Mouse (Mus musculus) left cerebral cortex, adult 18-20 months (tissue): ENCODE results near the gene 9530003J23Rik. TPM values are rescaled to one million over a fixed set of nuclear protein-coding genes. Genes with fewer than 3 reads are reported as not detected.
"Not testable (repeated sequence)": the region's sequence is repeated elsewhere in the genome, so short reads cannot be mapped to it uniquely, and the experiment has no call there.

ENCODE experiments used
- DNase-seq, 2 experiments: peaks; one replicate each; pipeline ENCODE4 v3.0.0; 2021 to 2022; ENCODE audit warnings: low spot score in 2 of 2, mixed read lengths in 1 of 2
- long read RNA-seq, 2 experiments: library from polyadenylated mRNA; stranded (forward); transcript quantifications; one replicate each; pipeline ENCODE4 v2.0.0; 2021
- total RNA-seq, 2 experiments: library from RNA; stranded (reverse); gene quantifications; 2 replicates each; pipeline ENCODE4 v1.2.3; 2021

The 9530003J23Rik gene
- total RNA-seq: not detected
- long read RNA-seq, experiment 1: 0 reads
- long read RNA-seq, experiment 2: 0 reads

DNA sequence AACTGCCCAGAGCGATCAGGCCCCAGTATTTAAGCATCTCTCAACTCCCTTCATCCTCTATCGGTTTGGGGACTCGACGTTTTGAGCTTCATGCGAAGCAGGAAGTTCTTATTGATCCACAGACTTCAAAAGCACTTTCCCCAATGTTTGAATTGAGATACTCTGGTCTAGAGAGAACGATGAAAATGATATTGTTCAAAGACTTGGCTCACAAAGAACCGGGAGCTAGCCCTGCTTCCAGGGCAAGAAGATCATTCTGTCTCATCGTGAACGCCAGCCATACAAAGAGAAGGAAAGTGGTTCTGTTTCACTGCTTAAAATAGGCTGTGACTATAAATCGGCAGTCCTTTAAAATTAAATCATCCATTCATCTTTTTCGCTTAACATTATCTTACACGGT, at the start of gene 9530003J23Rik:
Gene 9530003J23Rik (minus strand): TSS at position 101 of the 400 bp plus-strand sequence.
- no peak for DNase-seq

GRCm38 (mm10) chr10:117287226-117287850, 48.8 kb upstream of the 9530003J23Rik start:
- DNase-seq: no peak

DNA sequence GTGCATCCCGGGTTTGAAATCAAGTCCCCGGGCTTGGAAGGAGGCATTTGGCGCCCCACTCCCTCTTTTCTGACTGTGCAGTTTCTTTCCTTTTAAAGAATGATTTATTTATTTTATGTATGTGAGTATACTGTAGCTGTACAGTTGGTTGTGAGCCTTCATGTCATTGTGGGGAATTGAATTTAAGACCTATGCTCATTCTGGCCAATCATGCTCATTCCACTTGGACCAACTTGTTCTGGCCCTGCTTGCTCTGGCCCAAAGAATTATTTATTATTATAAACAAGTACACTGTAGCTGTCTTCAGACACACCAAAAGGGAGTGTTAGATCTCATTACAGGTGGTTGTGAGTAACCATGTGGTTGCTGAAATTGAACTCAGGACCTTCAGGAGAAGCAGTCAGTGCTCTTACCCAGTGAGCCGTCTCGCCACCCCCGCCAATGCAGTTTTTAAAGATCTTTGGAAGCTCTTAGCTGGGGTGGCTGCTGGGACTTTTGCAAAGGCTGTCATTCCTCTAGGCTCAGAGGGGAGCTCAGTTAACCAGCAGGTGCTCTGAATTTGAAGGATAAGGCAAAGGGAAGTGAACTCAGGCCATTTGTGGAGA, 48.0 kb upstream of the 9530003J23Rik start:
- no peak for DNase-seq

- DNase-seq: not testable (repeated sequence)
Observed at GRCm38 (mm10) chr10:117285584-117285983, 47.1 kb upstream of the 9530003J23Rik start.

DNA sequence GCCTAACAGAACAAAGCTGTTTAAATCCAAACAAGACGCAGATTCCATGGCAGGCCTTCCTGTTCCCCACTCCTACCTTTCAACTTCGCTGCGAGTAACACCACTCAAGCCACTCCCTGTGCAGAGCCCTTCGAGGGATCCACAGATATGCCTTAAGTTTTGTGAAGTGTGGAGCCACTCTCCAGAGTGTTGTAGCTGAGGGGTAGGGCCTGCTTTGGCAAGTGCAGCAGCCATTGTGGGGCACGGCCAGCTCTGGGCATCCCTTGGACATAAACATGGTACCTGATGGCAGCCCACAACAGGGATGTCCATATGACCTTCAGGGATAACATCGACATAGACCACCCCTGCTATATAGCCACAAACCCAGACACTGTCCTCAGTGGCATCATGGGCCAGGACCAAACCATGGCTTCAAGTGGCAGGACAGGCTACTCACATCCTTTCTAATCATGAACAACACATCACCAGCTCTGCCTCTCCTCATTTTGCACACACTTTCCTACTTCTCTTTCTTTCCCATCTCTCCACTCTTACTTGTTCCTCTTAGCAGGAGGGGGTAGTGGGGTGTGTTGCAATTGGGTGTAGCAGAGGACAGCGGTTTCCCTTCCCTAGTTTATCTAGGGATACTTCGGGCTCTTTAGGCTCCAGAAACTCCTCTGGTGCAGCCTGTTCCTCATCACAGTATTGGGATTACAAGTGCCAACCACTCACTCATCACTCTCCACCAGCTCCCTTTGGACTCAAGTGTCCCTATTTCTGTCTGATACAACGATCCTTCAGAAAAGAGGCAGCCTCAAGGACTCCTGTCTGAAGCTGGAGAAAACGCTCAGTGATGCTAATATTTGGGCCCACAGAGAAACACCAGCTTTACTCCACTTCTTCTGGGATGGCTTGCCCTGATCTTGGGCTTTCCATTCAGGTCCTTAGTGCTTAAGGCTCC, 46.3 kb upstream of the 9530003J23Rik start:
- no peak for DNase-seq

GRCm38 (mm10) chr10:117283871-117284577, 45.5 kb upstream of the 9530003J23Rik start:
- no peak for DNase-seq

- not testable (repeated sequence) for DNase-seq
Observed at GRCm38 (mm10) chr10:117283196-117283595, 44.7 kb upstream of the 9530003J23Rik start.

GRCm38 (mm10) chr10:117282551-117282950, 44.0 kb upstream of the 9530003J23Rik start:
- no peak for DNase-seq

DNA sequence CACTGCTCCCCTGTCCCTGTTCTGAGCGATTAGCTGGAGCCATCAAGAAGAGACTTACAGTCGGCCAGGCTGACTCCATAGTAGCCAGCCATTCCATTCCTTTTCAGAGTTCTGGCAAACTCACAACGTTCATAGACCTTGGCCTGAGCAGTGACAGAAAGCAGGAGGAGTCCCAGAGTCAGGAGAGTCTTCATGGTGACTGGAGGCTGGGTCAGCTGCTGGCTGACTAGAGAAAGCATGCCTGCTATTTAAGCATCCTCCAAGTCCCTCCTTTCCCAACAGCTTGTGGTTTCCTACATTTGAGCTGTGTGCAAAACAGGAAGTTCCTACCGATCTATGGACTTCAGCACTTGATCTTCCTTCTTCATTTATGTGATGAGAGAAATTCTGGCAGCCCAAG, 43.5 kb upstream of the 9530003J23Rik start, which contains the start of gene Lyz2:
Gene Lyz2 (minus strand): TSS at position 273 of the 400 bp plus-strand sequence.
- no peak for DNase-seq

DNA sequence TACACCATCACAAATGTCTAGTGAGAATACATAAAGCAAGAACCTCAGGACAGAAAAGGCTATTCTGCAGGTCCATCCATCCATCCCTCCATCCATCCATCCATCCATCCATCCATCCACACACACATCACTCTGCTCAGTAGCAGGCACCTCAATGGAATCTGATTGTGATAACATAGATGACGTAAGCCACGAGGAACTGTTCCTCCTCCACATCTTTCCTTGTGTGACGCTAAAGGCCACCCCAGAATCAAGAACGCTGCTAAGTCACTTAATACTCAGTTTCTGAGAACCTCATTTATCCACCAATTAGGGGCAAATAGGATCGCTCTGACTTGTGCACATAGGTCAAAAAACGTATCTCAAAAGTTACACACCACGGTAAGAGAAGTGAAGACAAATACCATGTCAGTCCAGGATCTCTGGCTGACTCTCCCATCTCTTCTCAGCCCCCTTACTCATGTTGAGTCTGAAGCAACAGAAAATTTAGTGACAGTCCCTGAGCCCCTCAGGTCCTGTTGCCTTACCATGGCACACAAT, 42.9 kb upstream of the 9530003J23Rik start:
- DNase-seq: no peak

- DNase-seq: no peak
Observed at GRCm38 (mm10) chr10:117280000-117280399, 41.5 kb upstream of the 9530003J23Rik start.

GRCm38 (mm10) chr10:117278510-117278909, 40.0 kb upstream of the 9530003J23Rik start:
- not testable (repeated sequence) for DNase-seq

- not testable (repeated sequence) for DNase-seq
Observed at GRCm38 (mm10) chr10:117277779-117278178, 39.3 kb upstream of the 9530003J23Rik start.

GRCm38 (mm10) chr10:117275681-117276369, 37.3 kb upstream of the 9530003J23Rik start:
- no peak for DNase-seq

DNA sequence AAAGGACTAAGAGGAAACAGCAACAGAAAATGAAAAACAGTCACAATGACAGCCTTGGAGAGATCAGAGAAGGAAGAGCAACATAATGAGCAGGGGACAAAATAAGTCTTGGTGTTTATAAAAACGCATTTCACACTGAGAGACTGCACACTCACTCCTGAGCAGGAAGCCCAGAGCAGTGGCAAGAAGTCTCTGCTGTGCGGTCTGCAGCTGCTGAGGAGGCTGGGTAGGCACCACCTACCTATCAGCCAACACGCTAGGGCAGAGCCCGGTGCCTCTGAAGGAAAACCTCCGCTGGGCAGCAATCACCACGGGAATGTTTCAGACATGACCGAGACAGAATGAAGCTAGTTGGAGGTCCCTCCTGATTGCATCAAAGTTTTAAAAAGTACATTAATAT, 36.1 kb upstream of the 9530003J23Rik start:
- not testable (repeated sequence) for DNase-seq

DNA sequence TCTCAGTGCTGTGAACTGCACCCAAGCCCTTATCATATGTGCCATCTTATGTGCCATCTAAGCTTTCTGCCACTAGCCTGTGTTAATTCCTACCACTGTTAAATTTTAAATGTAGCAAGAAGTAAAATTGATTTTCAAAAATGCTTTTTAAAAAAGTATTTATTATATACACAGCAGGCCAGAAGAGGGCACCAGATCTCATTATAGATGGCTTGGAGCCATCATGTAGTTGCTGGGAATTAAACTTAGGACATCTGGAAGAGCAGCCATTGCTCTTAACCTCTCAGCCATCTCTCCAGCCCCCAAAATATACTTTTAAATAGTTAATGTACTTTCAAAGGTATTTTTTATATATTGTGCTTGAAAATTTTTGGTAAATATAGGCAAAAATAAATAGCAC, 33.5 kb upstream of the 9530003J23Rik start:
- no peak for DNase-seq

- DNase-seq: no peak
Observed at GRCm38 (mm10) chr10:117259870-117260269, 21.4 kb upstream of the 9530003J23Rik start.

DNA sequence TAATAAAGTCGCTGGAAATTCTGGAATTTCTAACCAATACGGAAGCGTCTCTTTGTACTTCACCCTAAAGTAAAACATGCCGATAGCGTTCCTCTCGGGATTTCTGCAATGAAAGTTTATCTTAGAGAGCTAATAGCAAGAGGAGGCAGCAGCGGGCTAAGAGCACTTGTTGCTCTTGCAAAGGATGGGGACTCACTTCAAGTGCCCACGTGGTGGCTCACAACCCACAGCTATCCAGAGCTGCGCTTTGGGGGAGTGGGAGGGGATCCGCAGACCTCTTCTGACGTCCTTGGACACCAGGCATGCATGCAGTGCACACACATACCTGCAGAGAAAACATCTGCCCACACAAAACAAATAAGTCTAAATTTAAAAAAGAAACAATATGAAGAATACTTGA, 2.6 kb downstream of the 9530003J23Rik start:
- no peak for DNase-seq

DNA sequence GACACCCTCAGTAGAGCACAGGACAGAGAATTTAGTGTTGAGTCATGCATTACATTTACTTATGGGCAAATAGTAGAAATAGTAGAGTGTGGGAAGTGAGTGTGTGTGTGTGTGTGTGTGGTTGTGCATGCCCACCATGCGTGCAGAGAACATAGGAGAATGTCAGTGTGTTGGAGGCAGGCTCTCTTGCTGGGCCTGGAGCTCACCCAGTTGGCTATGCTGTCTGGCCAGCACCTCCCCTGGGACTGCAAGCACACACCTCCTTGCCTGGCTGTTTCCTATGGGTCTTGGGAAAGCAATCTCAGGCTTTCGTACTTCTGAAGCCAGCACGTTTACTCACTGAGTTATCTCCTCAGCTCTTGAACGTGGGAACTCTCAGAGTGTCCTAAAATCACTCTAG, 3.7 kb downstream of the 9530003J23Rik start:
- DNase-seq: no peak

DNA sequence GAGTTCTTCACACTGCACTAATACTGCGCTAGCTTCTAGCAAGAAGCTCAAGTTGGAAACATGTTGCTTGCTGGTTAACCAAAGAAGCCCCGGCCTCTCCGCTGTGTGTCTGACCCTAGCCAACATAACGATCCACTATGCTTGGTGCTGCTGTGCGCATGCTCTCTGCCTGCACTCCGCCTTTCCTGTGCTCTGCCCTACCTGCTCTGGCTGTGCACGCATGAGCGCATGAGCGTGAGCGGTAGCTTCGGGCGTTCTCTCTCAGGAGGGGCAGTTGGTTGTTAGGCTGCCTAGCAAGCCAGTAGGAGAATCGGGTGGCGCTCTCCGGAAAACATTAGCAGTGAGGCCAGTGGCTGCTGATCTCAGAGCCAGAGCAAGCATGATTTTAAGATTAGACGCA, 8.7 kb downstream of the 9530003J23Rik start:
- no peak for DNase-seq
